Mouse (Mus musculus) liver, postnatal 0 days (tissue): ENCODE measurements at regions not wholly inside any gene's neighbourhood (a gene's known extent, or its start where the extent isn't known, plus 50 kb on each side); places are given as distances from the start of the nearest gene placed in this dataset.

Experiments used
- CTCF ChIP-seq: sonication (generic); IDR thresholded peaks from 2 replicates; pipeline ENCODE4 v1.5.1; 2016; ENCODE audit warnings: antibody characterized with exemption, low read depth
- EP300 ChIP-seq: IDR thresholded peaks from 2 replicates; pipeline ENCODE4 v1.6.1; 2016; ENCODE audit warnings: antibody characterized with exemption, low read depth, mild to moderate bottlenecking

DNA sequence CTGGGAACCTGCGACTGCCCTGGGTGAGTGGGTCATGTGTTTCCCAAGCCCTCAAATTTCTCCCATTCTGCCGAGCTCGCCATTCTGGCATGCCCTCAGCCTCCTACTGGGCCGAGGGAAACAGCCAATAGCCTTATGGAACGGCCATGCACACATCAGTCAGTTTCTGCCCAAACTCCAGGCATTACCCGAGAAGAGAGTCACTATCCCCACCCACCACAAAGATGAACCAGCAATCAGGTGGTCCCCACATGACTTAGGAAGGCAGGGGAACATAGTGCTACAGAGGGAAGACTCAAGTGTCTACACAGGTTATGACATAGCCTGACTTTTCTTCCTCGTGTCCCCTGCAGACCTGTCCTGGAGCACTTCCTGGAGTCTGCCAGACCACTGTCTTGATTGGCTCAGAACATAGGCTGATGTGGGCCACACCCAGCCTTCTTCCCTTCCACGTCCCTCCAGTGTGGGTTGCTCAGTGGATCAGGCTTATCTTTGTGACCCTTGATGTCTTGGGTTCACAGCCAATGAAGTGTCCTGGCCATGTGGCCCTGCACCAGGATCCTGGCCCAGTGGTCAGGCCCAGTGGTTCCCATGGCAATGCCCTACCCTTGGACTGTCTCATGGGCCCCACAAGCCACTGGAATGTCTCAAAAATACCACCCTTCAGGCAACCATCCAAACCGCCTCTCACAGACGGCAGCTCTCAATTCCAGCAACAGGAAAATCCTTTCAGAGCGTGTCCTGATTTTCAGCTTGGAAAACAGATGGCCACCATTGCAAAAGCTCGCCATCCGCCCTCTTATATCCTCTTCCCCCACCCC lies 58.0 kb downstream of the Irf2bpl start:
- TF ChIP-seq CTCF = no peak
- TF ChIP-seq EP300 = no peak
